Mouse (Mus musculus): ENCODE data around the gene Pet2. TPM values are rescaled to one million over a fixed set of nuclear protein-coding genes. Genes with fewer than 3 reads are reported as not detected.

Pet2 gene
- total RNA-seq (2022): not detected

- no peak for DNase-seq
Observed at GRCm38 (mm10) chrX:89409589-89409988, at the start of gene Pet2. Gene Pet2 (minus strand): TSS chrX:89409689.
